Mouse (Mus musculus): ENCODE measurements around the gene Fam98c.
"Not testable (repeated sequence)": the region's sequence is repeated elsewhere in the genome, so short reads cannot be mapped to it uniquely, and the experiment has no call there.

The Fam98c gene

GRCm38 (mm10) chr7:29155838-29156782, at the start of gene Fam98c:
Gene Fam98c, minus strand, starts transcription at chr7:29156234.
- DNase-seq: peak; percentile 81

- DNase-seq: no peak
Measured at GRCm38 (mm10) chr7:29202577-29202976, 46.5 kb upstream of the Fam98c start.

GRCm38 (mm10) chr7:29194230-29194629, 38.2 kb upstream of the Fam98c start:
- not testable (repeated sequence) for DNase-seq

- not testable (repeated sequence) for DNase-seq
Measured at GRCm38 (mm10) chr7:29181323-29181722, 25.3 kb upstream of the Fam98c start.

- no peak for DNase-seq
Measured at GRCm38 (mm10) chr7:29180854-29181236, 24.8 kb upstream of the Fam98c start.

- DNase-seq: peak; percentile 88
Measured at GRCm38 (mm10) chr7:29180077-29180853, 24.2 kb upstream of the Fam98c start, which contains the start of gene Psmd8. Gene Psmd8, minus strand, starts transcription at chr7:29180701.

GRCm38 (mm10) chr7:29179323-29179722, 23.3 kb upstream of the Fam98c start:
- DNase-seq: no peak

- no peak for DNase-seq
Measured at GRCm38 (mm10) chr7:29178106-29178505, 22.1 kb upstream of the Fam98c start.

- DNase-seq: no peak
Measured at GRCm38 (mm10) chr7:29172390-29173016, 16.5 kb upstream of the Fam98c start.

GRCm38 (mm10) chr7:29171562-29172097, 15.6 kb upstream of the Fam98c start:
- DNase-seq: peak; percentile 30

- no peak for DNase-seq
Measured at GRCm38 (mm10) chr7:29170755-29171561, 14.9 kb upstream of the Fam98c start.

GRCm38 (mm10) chr7:29170066-29170754, 14.2 kb upstream of the Fam98c start, which contains the start of the genes Ggn and Spred3:
Gene Ggn, plus strand, starts transcription at chr7:29170210.
Gene Spred3, minus strand, starts transcription at chr7:29170411.
- peak; percentile 44 for DNase-seq

GRCm38 (mm10) chr7:29169231-29170065, 13.4 kb upstream of the Fam98c start:
- peak; percentile 81 for DNase-seq

- DNase-seq: peak; percentile 57
Measured at GRCm38 (mm10) chr7:29168791-29169230, 12.8 kb upstream of the Fam98c start.

- no peak for DNase-seq
Measured at GRCm38 (mm10) chr7:29168121-29168695, 12.2 kb upstream of the Fam98c start.

- no peak for DNase-seq
Measured at GRCm38 (mm10) chr7:29167656-29168055, 11.6 kb upstream of the Fam98c start.

- no peak for DNase-seq
Measured at GRCm38 (mm10) chr7:29162750-29163525, 6.9 kb upstream of the Fam98c start.

- no peak for DNase-seq
Measured at GRCm38 (mm10) chr7:29162294-29162693, 6.3 kb upstream of the Fam98c start.

GRCm38 (mm10) chr7:29158264-29158663, 2.2 kb upstream of the Fam98c start:
- no peak for DNase-seq
